Comparison of ENCODE assay signal across 26 mouse cellular contexts in genomic region chr2:167627019-167627418, GRCm38 (mm10). TPM values are rescaled to one million over a fixed set of nuclear protein-coding genes. Genes with fewer than 3 reads are reported as not detected.
DNase-seq lines count a peak whose midpoint lies in the region; ATAC-seq and TF ChIP-seq lines count a peak whose summit lies in the region.
"Had no signal": no experiment of that assay in that cellular context is flagged by ENCODE, and none has a peak within 500 bp of the region (broad histone marks: within the 10 kb centered on the region; RNA-seq: fewer than 3 reads in every experiment).

No protein-coding gene starts in this region.

- H3K79me2 ChIP-seq in MEL (ENCODE audit: control insufficient read depth, insufficient read depth, low read length, poor library complexity) = peaks cover 80% of the 10 kb centered on the region

- TF ChIP-seq EP300 in MEL (IDR thresholded peaks at IDR 0.05; ENCODE audit: low read depth in 1 of 2, low read length in 2 of 2) = peak in 1 of 2 experiments; percentile 57; a peak in 1 of 4 replicates
- TF ChIP-seq EP300 in liver, embryonic 14.5 days (IDR thresholded peaks at IDR 0.05; ENCODE audit: low read depth) = no peak

- no peaks in the 10 kb centered on the region for H3K9me3 ChIP-seq in forebrain, embryonic 13.5 days (replicated peaks)
- H3K9me3 ChIP-seq in forebrain, embryonic 15.5 days = no peaks in the 10 kb centered on the region
- no peaks in the 10 kb centered on the region for H3K9me3 ChIP-seq in hindbrain, embryonic 12.5 days (replicated peaks)
- H3K9me3 ChIP-seq in hindbrain, embryonic 16.5 days (ENCODE audit: control insufficient read depth, low read length) = no peaks in the 10 kb centered on the region
- H3K9me3 ChIP-seq in MEL (replicated peaks; ENCODE audit: insufficient read depth, low read length) = no peaks in the 10 kb centered on the region
- H3K9me3 ChIP-seq in liver, embryonic 14.5 days (ENCODE audit: control insufficient read depth, low read length) = no peaks in the 10 kb centered on the region
- H3K9me3 ChIP-seq: embryonic facial prominence, embryonic 12.5 days; heart, embryonic 12.5 days; limb, embryonic 13.5 days had no signal

- no peak for ATAC-seq in forebrain, embryonic 13.5 days
- no peak for ATAC-seq in forebrain, embryonic 15.5 days (replicated peaks)
- no peak for ATAC-seq in hindbrain, embryonic 12.5 days (ENCODE audit: low FRiP score)
- ATAC-seq in hindbrain, embryonic 16.5 days = no peak
- ATAC-seq in liver, embryonic 14.5 days (ENCODE audit: insufficient read depth) = no peak
- no peak for ATAC-seq in megakaryocyte-erythroid progenitor cell, adult 5-6 weeks (replicated peaks; ENCODE audit: low FRiP score, low TSS enrichment, poor library complexity, severe bottlenecking)
- ATAC-seq: activated CD4-positive, CD25-positive, alpha-beta regulatory T cell, adult 4 months; CD4-positive, CD25-positive, alpha-beta regulatory T cell, adult 4 months; hindbrain, postnatal 0 days; intestine, embryonic 16.5 days had no signal

- WGBS in forebrain, embryonic 13.5 days = 83% methylated on average over 7 of the region's 7 CpGs
- 82% methylated on average over 7 of the region's 7 CpGs for WGBS in forebrain, embryonic 15.5 days
- 90% methylated on average over 7 of the region's 7 CpGs for WGBS in hindbrain, embryonic 12.5 days
- 81% methylated on average over 7 of the region's 7 CpGs for WGBS in hindbrain, embryonic 16.5 days
- 72% methylated on average over 7 of the region's 7 CpGs for WGBS in liver, embryonic 14.5 days (ENCODE audit: insufficient replicate concordance)

- no peak overlapping the region for H3K4me3 ChIP-seq in forebrain, embryonic 13.5 days
- no peak overlapping the region for H3K4me3 ChIP-seq in forebrain, embryonic 15.5 days
- H3K4me3 ChIP-seq in hindbrain, embryonic 12.5 days = no peak overlapping the region
- H3K4me3 ChIP-seq in hindbrain, embryonic 16.5 days (ENCODE audit: low read length) = no peak overlapping the region
- no peak overlapping the region for H3K4me3 ChIP-seq in MEL (ENCODE audit: control insufficient read depth in 1 of 2, insufficient read depth in 1 of 2, low read depth in 2 of 2, low read length in 2 of 2)
- H3K4me3 ChIP-seq in liver, embryonic 14.5 days (ENCODE audit: insufficient read depth in 1 of 2, low read depth in 2 of 2, low read length in 2 of 2) = peak overlapping the region in 1 of 2 experiments; percentile 54; a peak in 2 of 4 replicates
- H3K4me3 ChIP-seq: embryonic facial prominence, embryonic 12.5 days; heart, embryonic 12.5 days; layer of hippocampus, adult 2 months; limb, embryonic 13.5 days had no signal

- H3K4me1 ChIP-seq in forebrain, embryonic 13.5 days = peaks cover 46% of the 10 kb centered on the region
- peaks cover 40% of the 10 kb centered on the region for H3K4me1 ChIP-seq in forebrain, embryonic 15.5 days
- H3K4me1 ChIP-seq in hindbrain, embryonic 12.5 days = peaks cover 47% of the 10 kb centered on the region
- H3K4me1 ChIP-seq in hindbrain, embryonic 16.5 days (ENCODE audit: control insufficient read depth, insufficient read depth, low read depth, low read length) = peaks cover 34% of the 10 kb centered on the region
- H3K4me1 ChIP-seq in MEL (ENCODE audit: control insufficient read depth in 1 of 2, insufficient read depth in 2 of 2, low read length in 2 of 2) = peaks cover 11 to 37% of the 10 kb centered on the region in 2 experiments
- peaks cover 33 to 50% of the 10 kb centered on the region in 2 experiments for H3K4me1 ChIP-seq in liver, embryonic 14.5 days (replicated peaks; ENCODE audit: control insufficient read depth in 2 of 2, insufficient read depth in 2 of 2, low read length in 1 of 2)

- H3K4me2 ChIP-seq in forebrain, embryonic 13.5 days = no peak overlapping the region
- H3K4me2 ChIP-seq in forebrain, embryonic 15.5 days (replicated peaks) = no peak overlapping the region
- H3K4me2 ChIP-seq in hindbrain, embryonic 12.5 days (replicated peaks) = no peak overlapping the region
- H3K4me2 ChIP-seq in hindbrain, embryonic 16.5 days (ENCODE audit: low read length) = no peak overlapping the region
- H3K4me2 ChIP-seq in liver, embryonic 14.5 days (ENCODE audit: low read depth) = peak overlapping the region; percentile 75
- H3K4me2 ChIP-seq: embryonic facial prominence, embryonic 12.5 days; heart, embryonic 12.5 days; limb, embryonic 13.5 days; lung, embryonic 14.5 days had no signal

- no peak for TF ChIP-seq POLR2A in MEL (IDR thresholded peaks at IDR 0.05; ENCODE audit: control insufficient read depth in 1 of 2, insufficient read depth in 1 of 2, low read depth in 1 of 2, low read length in 2 of 2, poor library complexity in 1 of 2)

- no peak for TF ChIP-seq CTCF in MEL (IDR thresholded peaks at IDR 0.05 in 2 of 3, conservative IDR thresholded peaks at IDR 0.05 in 1 of 3; ENCODE audit: control insufficient read depth in 1 of 3, insufficient read depth in 1 of 3, low read depth in 2 of 3, low read length in 3 of 3, poor library complexity in 1 of 3, severe bottlenecking in 1 of 3)
- no peak for TF ChIP-seq CTCF in liver, embryonic 14.5 days (IDR thresholded peaks at IDR 0.05; ENCODE audit: low read depth)

- H3K36me3 ChIP-seq in forebrain, embryonic 13.5 days (ENCODE audit: poor library complexity, severe bottlenecking) = peaks cover 15% of the 10 kb centered on the region
- H3K36me3 ChIP-seq in forebrain, embryonic 15.5 days = no peaks in the 10 kb centered on the region
- 0 out of 2 replicates have a peak, but pooled peaks cover 11% of the 10 kb centered on the region for H3K36me3 ChIP-seq in hindbrain, embryonic 12.5 days
- H3K36me3 ChIP-seq in hindbrain, embryonic 16.5 days (ENCODE audit: control insufficient read depth, insufficient read depth, low read length) = no peaks in the 10 kb centered on the region
- H3K36me3 ChIP-seq in MEL (ENCODE audit: control insufficient read depth in 1 of 2, insufficient read depth in 2 of 2, low read length in 2 of 2) = peaks cover 10 to 33% of the 10 kb centered on the region in 2 experiments
- peaks cover 33% of the 10 kb centered on the region for H3K36me3 ChIP-seq in liver, embryonic 14.5 days (replicated peaks; ENCODE audit: control insufficient read depth, insufficient read depth, low read depth)

- no peaks in the 10 kb centered on the region for H3K27me3 ChIP-seq in forebrain, embryonic 13.5 days
- H3K27me3 ChIP-seq in forebrain, embryonic 15.5 days = no peaks in the 10 kb centered on the region
- no peaks in the 10 kb centered on the region for H3K27me3 ChIP-seq in hindbrain, embryonic 12.5 days
- no peaks in the 10 kb centered on the region for H3K27me3 ChIP-seq in hindbrain, embryonic 16.5 days (replicated peaks; ENCODE audit: control insufficient read depth, insufficient read depth, low read length)
- no peaks in the 10 kb centered on the region for H3K27me3 ChIP-seq in MEL (ENCODE audit: control insufficient read depth in 1 of 2, insufficient read depth in 2 of 2, low read length in 2 of 2)
- H3K27me3 ChIP-seq in liver, embryonic 14.5 days (ENCODE audit: control insufficient read depth, insufficient read depth, low read length) = no peaks in the 10 kb centered on the region
- H3K27me3 ChIP-seq: embryonic facial prominence, embryonic 12.5 days; heart, embryonic 12.5 days; limb, embryonic 13.5 days had no signal

- H3K27ac ChIP-seq in forebrain, embryonic 13.5 days = no peak overlapping the region
- no peak overlapping the region for H3K27ac ChIP-seq in forebrain, embryonic 15.5 days (replicated peaks)
- 0 out of 2 replicates have a peak overlapping the region, but pooled peaks have one; percentile 17 for H3K27ac ChIP-seq in hindbrain, embryonic 12.5 days
- no peak overlapping the region for H3K27ac ChIP-seq in hindbrain, embryonic 16.5 days (ENCODE audit: low read depth, low read length)
- H3K27ac ChIP-seq in MEL (ENCODE audit: control insufficient read depth, low read depth, low read length) = peak overlapping the region; percentile 38
- H3K27ac ChIP-seq in liver, embryonic 14.5 days = peak overlapping the region; percentile 96
- H3K27ac ChIP-seq: embryonic facial prominence, embryonic 12.5 days; hindbrain, postnatal 0 days; layer of hippocampus, adult 2 months; limb, embryonic 13.5 days had no signal

- no peak for TF ChIP-seq RAD21 in MEL (IDR thresholded peaks at IDR 0.05; ENCODE audit: low read depth, low read length)

- peak; percentile 67 for DNase-seq in MEL (ENCODE audit: low read depth, low spot score)
- no peak for DNase-seq in liver, embryonic 14.5 days (ENCODE audit: low read depth in 3 of 3, low spot score in 3 of 3)
- DNase-seq in spleen, postnatal 4 days (ENCODE audit: low spot score in 2 of 2) = no peak
- DNase-seq: adrenal gland, adult 8-10 months; cerebellum, adult 18-20 months; cerebellum, postnatal 14 days; heart, postnatal 14 days; kidney, postnatal 25 days; lung, embryonic 14.5 days; right cerebral cortex, postnatal 4 days; thymus, adult 18-20 months; thymus, postnatal 4 days had no signal

- peak overlapping the region; percentile 21; the same call in 1 of the 2 replicates for H3K9ac ChIP-seq in forebrain, embryonic 13.5 days
- no peak overlapping the region for H3K9ac ChIP-seq in forebrain, embryonic 15.5 days (replicated peaks)
- no peak overlapping the region for H3K9ac ChIP-seq in hindbrain, embryonic 12.5 days
- no peak overlapping the region for H3K9ac ChIP-seq in hindbrain, embryonic 16.5 days (ENCODE audit: low read depth, low read length)
- no peak overlapping the region; the same call in 1 of the 2 replicates for H3K9ac ChIP-seq in MEL (ENCODE audit: control insufficient read depth, low read depth, low read length, poor library complexity, severe bottlenecking)
- peak overlapping the region; percentile 84 for H3K9ac ChIP-seq in liver, embryonic 14.5 days (replicated peaks)
- H3K9ac ChIP-seq: embryonic facial prominence, embryonic 12.5 days; heart, embryonic 12.5 days; limb, embryonic 13.5 days; lung, embryonic 14.5 days had no signal

RNA-seq across cellular contexts. Expression of gene Ube2v1, which starts 4.9 kb away (rescaled TPM):
- 278 and 309 TPM in 2 replicates for polyA plus RNA-seq in forebrain, embryonic 13.5 days (2015; fragmentation: Nextera tagmentation; extraction: Ambion mirVana)
- 267 and 269 TPM in 2 replicates for polyA plus RNA-seq in forebrain, embryonic 15.5 days (2015; fragmentation: Nextera tagmentation; extraction: Ambion mirVana)
- polyA plus RNA-seq in hindbrain, embryonic 12.5 days (2016; fragmentation: Nextera tagmentation; extraction: Ambion mirVana) = 290 and 291 TPM in 2 replicates
- polyA plus RNA-seq in hindbrain, embryonic 16.5 days (2015; fragmentation: Nextera tagmentation; extraction: Ambion mirVana) = 390 and 393 TPM in 2 replicates
- total RNA-seq in MEL (2012; rRNA removed) = 156 and 164 TPM in 2 replicates
- polyA plus RNA-seq in MEL (2012; ENCODE audit: insufficient read depth in 1 of 2, insufficient read length in 2 of 2, low read depth in 1 of 2, low replicate concordance in 2 of 2, missing spikeins in 1 of 2) = 100 to 1,000 TPM in 1 of 2 experiments, not detected in 1; 343 TPM
- 75.0 and 75.9 TPM in 2 replicates for polyA plus RNA-seq in liver, embryonic 14.5 days (2012; rRNA removed)
- polyA plus RNA-seq in liver, embryonic 14.5 days (2014; fragmentation: Nextera tagmentation; extraction: Ambion mirVana) = 145 and 158 TPM in 2 replicates
- 194 and 207 TPM in 2 replicates for total RNA-seq in megakaryocyte-erythroid progenitor cell, adult 5-6 weeks (2014; fragmentation: Nextera tagmentation)
- 46.6 and 78.6 TPM in 2 replicates for total RNA-seq in megakaryocyte-erythroid progenitor cell, adult 5-6 weeks (2017)

RNA-seq across cellular contexts. Expression of gene Gm20431, which starts 34.3 kb away (rescaled TPM):
- 5.5 and 8.2 TPM in 2 replicates for polyA plus RNA-seq in forebrain, embryonic 13.5 days (2015; fragmentation: Nextera tagmentation; extraction: Ambion mirVana)
- polyA plus RNA-seq in forebrain, embryonic 15.5 days (2015; fragmentation: Nextera tagmentation; extraction: Ambion mirVana) = 8.6 and 12.3 TPM in 2 replicates
- 16.9 and 18.8 TPM in 2 replicates for polyA plus RNA-seq in hindbrain, embryonic 12.5 days (2016; fragmentation: Nextera tagmentation; extraction: Ambion mirVana)
- 11.9 and 12.8 TPM in 2 replicates for polyA plus RNA-seq in hindbrain, embryonic 16.5 days (2015; fragmentation: Nextera tagmentation; extraction: Ambion mirVana)
- 5.2 and 8.1 TPM in 2 replicates for total RNA-seq in MEL (2012; rRNA removed)
- polyA plus RNA-seq in MEL (2012; ENCODE audit: insufficient read depth in 1 of 2, insufficient read length in 2 of 2, low read depth in 1 of 2, low replicate concordance in 2 of 2, missing spikeins in 1 of 2) = 1 to 10 TPM in 1 of 2 experiments, not detected in 1; 5.9 TPM
- polyA plus RNA-seq in liver, embryonic 14.5 days (2012; rRNA removed) = not detected in 2 replicates
- 0.96 and 2.1 TPM in 2 replicates for polyA plus RNA-seq in liver, embryonic 14.5 days (2014; fragmentation: Nextera tagmentation; extraction: Ambion mirVana)
- 16.1 TPM in 1 of 2 replicates, not detected in the other for total RNA-seq in megakaryocyte-erythroid progenitor cell, adult 5-6 weeks (2014; fragmentation: Nextera tagmentation)
- not detected in 2 replicates for total RNA-seq in megakaryocyte-erythroid progenitor cell, adult 5-6 weeks (2017)
- total RNA-seq: midbrain, postnatal 0 days had no signal
- polyA plus RNA-seq: activated CD4-positive, CD25-positive, alpha-beta regulatory T cell, adult 4 months; CD4-positive, CD25-positive, alpha-beta regulatory T cell, adult 4 months had no signal

Comparison
In these comparisons a context has a peak if more than half of its experiments do, and no peak if none do; other contexts are left out.
1. H3K27ac ChIP-seq: peak in hindbrain, embryonic 12.5 days (single experiment), MEL (single experiment) and liver, embryonic 14.5 days (single experiment); none in forebrain, embryonic 13.5 days (single experiment), forebrain, embryonic 15.5 days (single experiment) and hindbrain, embryonic 16.5 days (single experiment).
2. H3K9ac ChIP-seq: peak in forebrain, embryonic 13.5 days (single experiment) and liver, embryonic 14.5 days (single experiment); none in forebrain, embryonic 15.5 days (single experiment), hindbrain, embryonic 12.5 days (single experiment), hindbrain, embryonic 16.5 days (single experiment) and MEL (single experiment).